Mouse (Mus musculus) left cerebral cortex, adult 9 months (tissue): ENCODE results near the gene Ndufb6.
A peak's percentile ranks its signal among the peaks of the same experiment; 100 is the strongest.

Experiments
- DNase-seq, 2 experiments: peaks; one replicate each; pipeline ENCODE4 v3.0.0; 2022; ENCODE audit warnings: low spot score in 2 of 2

The Ndufb6 gene

GRCm38 (mm10) chr4:40254385-40255103 is 24.7 kb downstream of the Ndufb6 start:
- DNase-seq, result no peak

- no peak for DNase-seq
These were observed 25.5 kb downstream of the Ndufb6 start for GRCm38 (mm10) chr4:40253766-40254165.

GRCm38 (mm10) chr4:40250984-40251383 is 28.2 kb downstream of the Ndufb6 start:
- DNase-seq, result no peak

GRCm38 (mm10) chr4:40244035-40244434 is 35.2 kb downstream of the Ndufb6 start:
- DNase-seq, result no peak

GRCm38 (mm10) chr4:40243006-40243405 is 36.2 kb downstream of the Ndufb6 start:
- no peak for DNase-seq

GRCm38 (mm10) chr4:40241928-40242327 is 37.3 kb downstream of the Ndufb6 start:
- DNase-seq, result no peak

- no peak for DNase-seq
These were observed 38.9 kb downstream of the Ndufb6 start for GRCm38 (mm10) chr4:40240272-40240744.

GRCm38 (mm10) chr4:40239409-40240271 is 39.6 kb downstream of the Ndufb6 start, which contains the start of gene Ddx58:
Gene Ddx58 (minus strand): TSS chr4:40239828.
- no peak for DNase-seq

- peak in 1 of 2 experiments; percentile 8 for DNase-seq
These were observed 40.5 kb downstream of the Ndufb6 start for GRCm38 (mm10) chr4:40238483-40239408.

GRCm38 (mm10) chr4:40236829-40237228 is 42.4 kb downstream of the Ndufb6 start:
- no peak for DNase-seq

GRCm38 (mm10) chr4:40234256-40234655 is 45.0 kb downstream of the Ndufb6 start:
- no peak for DNase-seq

GRCm38 (mm10) chr4:40233062-40233664 is 46.1 kb downstream of the Ndufb6 start:
- no peak for DNase-seq

GRCm38 (mm10) chr4:40229723-40230122 is 49.5 kb downstream of the Ndufb6 start:
- DNase-seq, result no peak

GRCm38 (mm10) chr4:40227886-40228285 is 51.3 kb downstream of the Ndufb6 start:
- DNase-seq, result no peak

- no peak for DNase-seq
These were observed 52.1 kb downstream of the Ndufb6 start for GRCm38 (mm10) chr4:40227131-40227530.

GRCm38 (mm10) chr4:40226095-40226494 is 53.1 kb downstream of the Ndufb6 start:
- no peak for DNase-seq

- DNase-seq, result no peak
These were observed 57.2 kb downstream of the Ndufb6 start for GRCm38 (mm10) chr4:40221876-40222585.

GRCm38 (mm10) chr4:40221004-40221760 is 58.0 kb downstream of the Ndufb6 start:
- no peak for DNase-seq
